Mouse (Mus musculus) erythroblast, embryonic 14.5 days (primary cell): ENCODE results near the gene Krt15. TPM values are rescaled to one million over a fixed set of nuclear protein-coding genes. Genes with fewer than 3 reads are reported as not detected.

Source experiments
- H3K27me3 ChIP-seq: 2 replicates; pipeline ENCODE4 v1.6.1; 2012; ENCODE audit warnings: inconsistent platforms; ENCODE audit not compliant: control insufficient read depth
- H3K36me3 ChIP-seq: 2 replicates; pipeline ENCODE4 v1.6.1; 2012; ENCODE audit warnings: mild to moderate bottlenecking, inconsistent platforms; ENCODE audit not compliant: control insufficient read depth
- H3K4me1 ChIP-seq: 2 replicates; pipeline ENCODE4 v1.6.1; 2012; ENCODE audit warnings: inconsistent platforms; ENCODE audit not compliant: control insufficient read depth
- H3K4me3 ChIP-seq: replicated peaks from 2 replicates; pipeline ENCODE3; 2012; ENCODE audit warnings: moderate library complexity, mild to moderate bottlenecking, inconsistent platforms
- H3K9me3 ChIP-seq: 2 replicates; pipeline ENCODE4 v1.6.1; 2012; ENCODE audit warnings: low read length, inconsistent platforms, mixed read lengths; ENCODE audit not compliant: control insufficient read depth
- GATA1 ChIP-seq: IDR thresholded peaks from 2 replicates; pipeline ENCODE4 v1.6.1; 2012; ENCODE audit warnings: low read length, inconsistent platforms, mixed read lengths
- TAL1 ChIP-seq: IDR thresholded peaks from 3 replicates; pipeline ENCODE4 v1.6.1; 2012; ENCODE audit warnings: low read length, inconsistent platforms, mixed read lengths
- polyA plus RNA-seq: library from polyadenylated mRNA; stranded (reverse); fragments of >175 nt; gene quantifications from 2 replicates; pipeline ENCODE4 v1.2.3, GENCODE M21; 2012

Krt15 gene
- polyA plus RNA-seq, 1 experiment, result 0.29 TPM

DNA sequence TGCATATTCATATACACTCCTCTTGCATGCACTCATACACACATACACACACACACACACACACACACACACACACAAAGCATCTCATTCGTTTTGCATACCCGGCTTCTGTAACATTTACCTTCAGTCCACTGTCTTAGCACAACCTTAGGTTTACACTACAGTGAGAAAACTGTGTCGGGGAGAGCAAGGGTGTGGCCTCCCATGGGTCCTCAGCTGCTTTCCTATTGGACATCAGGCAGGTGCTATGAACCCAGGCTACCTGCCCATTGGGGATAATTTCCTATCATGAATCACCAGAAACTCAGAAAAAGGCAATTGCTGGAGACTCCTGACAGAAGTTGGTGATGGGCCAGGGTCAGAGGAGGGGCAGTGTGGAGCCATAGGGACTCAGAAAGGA, 21.6 kb upstream of the Krt15 start:
- no peaks in the 10 kb centered on the region for H3K4me1 ChIP-seq
- H3K36me3 ChIP-seq, result no peaks in the 10 kb centered on the region
- TF ChIP-seq TAL1 (no peak), GATA1 (no peak)
- H3K9me3 ChIP-seq, result no peaks in the 10 kb centered on the region
- H3K4me3 ChIP-seq, result no peak overlapping the region
- H3K27me3 ChIP-seq, result no peaks in the 10 kb centered on the region

DNA sequence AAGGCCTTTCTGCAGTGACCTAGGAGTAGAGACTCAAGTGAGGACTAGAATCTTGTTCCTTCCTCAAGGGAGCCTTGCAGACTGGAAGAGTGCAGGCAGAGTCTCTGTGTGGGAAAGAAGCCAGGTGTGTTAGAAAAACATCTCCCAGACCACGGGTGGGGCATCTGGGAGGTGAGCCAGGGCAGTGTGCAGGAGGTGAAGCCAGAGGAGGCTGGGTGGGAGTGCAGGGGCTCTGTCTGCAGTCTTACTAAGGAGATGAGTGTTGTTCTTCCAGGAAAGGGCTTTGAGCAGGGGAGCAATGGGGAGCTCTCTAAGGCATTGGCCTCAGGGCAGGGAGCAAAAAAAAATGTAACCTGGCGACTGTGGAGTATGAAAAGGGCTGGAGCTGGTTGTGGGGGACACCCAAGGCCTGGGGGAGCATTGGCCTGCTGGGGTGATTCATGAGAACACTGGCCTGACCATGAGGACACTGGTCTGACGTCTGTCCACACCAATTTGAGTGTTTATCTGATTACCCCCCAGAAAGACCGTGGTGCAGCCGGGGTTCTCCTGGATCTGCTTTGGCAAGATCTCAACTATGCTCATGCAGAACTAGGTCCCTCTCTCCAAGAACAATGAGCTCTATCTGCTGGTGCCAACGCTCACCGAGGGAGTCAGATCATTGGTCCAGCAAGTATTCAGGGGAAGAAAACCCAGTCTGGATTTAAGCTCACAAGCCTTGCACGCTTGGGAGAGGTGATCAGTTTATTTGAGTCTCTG, 19.9 kb upstream of the Krt15 start:
- no peaks in the 10 kb centered on the region for H3K4me1 ChIP-seq
- no peaks in the 10 kb centered on the region for H3K36me3 ChIP-seq
- no peak overlapping the region for H3K4me3 ChIP-seq
- no peaks in the 10 kb centered on the region for H3K27me3 ChIP-seq
- no peaks in the 10 kb centered on the region for H3K9me3 ChIP-seq
- TF ChIP-seq GATA1 (no peak), TAL1 (no peak)

DNA sequence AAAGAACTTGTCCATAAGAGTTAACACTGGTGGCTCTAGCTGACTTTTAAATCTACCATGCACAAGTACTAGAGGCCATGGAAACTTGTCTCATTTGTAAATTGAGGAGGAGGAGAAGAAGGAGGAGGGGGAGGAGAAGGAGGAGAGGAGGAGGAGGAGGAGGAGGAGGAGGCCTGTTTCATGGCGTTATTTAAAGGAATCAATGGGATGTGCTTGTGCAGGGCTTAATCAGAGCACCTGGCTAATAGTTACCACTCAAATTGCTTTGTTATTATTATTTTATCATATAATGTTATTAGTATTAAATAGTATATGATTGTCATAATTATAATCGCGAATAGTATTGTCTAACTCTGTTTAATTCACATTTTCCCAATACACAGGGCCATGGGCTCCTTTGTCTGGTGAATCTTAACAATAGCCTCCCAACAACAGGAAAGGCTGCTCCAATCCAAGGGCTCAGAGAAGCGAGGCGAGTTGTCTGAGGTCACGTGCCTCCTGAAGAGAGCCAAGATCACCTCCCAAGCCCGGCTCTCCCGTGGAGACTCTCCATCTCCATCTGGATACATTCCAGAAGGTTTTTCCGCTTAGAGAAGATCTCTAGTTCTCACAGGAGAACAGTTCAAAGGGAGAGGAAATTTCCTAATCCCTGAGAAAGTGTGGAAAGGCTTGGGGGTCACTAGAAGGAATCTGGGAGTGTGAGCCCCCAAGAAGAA, 13.0 kb upstream of the Krt15 start, which contains the start of gene Krt19:
Gene Krt19 (minus strand): TSS at position 51 of the 716 bp plus-strand sequence.
- Histone ChIP-seq H3K27me3 (peaks cover 26% of the 10 kb centered on the region), H3K4me1 (no peaks in the 10 kb centered on the region), H3K36me3 (no peaks in the 10 kb centered on the region), H3K4me3 (no peak within 1 kb of the TSS), H3K9me3 (no peaks in the 10 kb centered on the region)
- no peak for TF ChIP-seq TAL1
- no peak for TF ChIP-seq GATA1

DNA sequence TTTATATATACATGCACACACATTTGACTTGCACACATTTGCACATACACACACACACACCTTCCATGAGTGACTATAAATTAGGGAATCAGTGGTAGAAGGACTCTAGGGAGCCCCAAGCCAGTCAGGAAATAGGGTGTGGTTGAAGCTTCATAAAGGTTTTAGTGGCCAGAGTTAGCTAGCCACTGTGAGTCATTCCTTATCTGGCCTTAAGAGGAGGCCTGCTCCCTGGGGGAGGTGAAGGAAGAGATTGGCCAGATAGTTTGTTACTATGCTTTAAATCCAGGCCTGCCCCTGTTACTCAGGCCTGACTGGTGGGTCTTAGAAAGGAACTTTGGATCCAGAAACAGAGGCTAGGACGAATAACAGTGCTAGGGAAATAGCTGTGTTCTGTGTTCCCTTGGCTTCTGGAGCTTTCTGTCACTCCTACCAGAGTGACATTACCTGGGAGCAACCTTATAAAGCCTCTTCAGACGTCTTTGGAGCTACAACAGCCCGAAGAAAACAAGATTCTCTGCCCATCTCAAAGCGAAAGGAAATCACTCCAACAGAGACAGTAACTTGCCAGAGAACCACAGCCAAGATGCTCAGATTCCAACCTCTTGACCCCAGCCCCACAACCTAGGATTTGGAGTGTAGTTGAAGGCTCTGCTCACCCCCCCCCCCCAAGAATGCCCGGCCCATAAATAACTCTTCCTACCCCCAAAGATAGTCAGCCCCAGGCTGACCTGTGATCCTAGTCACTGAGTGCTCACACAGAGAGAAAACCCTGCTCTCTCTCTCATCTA, 12.0 kb upstream of the Krt15 start:
- Histone ChIP-seq H3K4me3 (no peak overlapping the region), H3K27me3 (peaks cover 26% of the 10 kb centered on the region), H3K36me3 (no peaks in the 10 kb centered on the region), H3K4me1 (no peaks in the 10 kb centered on the region), H3K9me3 (no peaks in the 10 kb centered on the region)
- TF ChIP-seq TAL1, result no peak
- no peak for TF ChIP-seq GATA1

DNA sequence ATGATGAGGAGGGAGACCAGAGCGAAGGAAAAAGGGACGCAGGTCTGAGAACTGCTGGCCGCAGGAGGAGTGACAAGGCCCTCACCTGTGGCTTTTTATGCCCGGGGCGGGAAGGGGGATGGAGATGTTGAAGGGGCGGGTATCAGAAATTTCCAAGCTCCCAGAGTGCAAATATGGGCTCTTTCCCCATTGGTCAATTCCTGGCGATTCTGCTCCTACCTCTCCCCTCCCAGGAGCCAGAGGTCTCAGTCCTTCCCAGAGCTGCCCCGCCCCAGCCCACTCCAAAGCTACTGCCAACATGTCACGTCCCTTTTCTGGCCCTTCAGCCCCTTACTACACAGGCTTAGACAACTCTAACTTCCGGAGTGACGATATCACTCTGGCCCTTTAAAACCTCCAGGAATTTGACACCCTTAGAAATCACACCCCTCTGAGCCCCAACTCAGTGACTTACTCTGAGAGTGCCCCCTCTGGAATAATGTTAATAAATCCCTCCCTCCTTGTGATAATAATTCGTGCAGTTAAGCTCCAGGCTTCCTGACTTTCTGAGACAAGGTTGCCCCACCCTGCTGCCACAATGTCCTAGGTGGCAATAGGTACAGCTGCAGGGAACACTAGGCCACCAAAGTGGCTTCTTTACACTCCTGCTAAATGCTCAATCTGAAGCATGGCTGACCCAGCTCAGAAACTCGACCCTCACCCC, 10.3 kb upstream of the Krt15 start:
- Histone ChIP-seq H3K36me3 (no peaks in the 10 kb centered on the region), H3K4me1 (no peaks in the 10 kb centered on the region), H3K4me3 (no peak overlapping the region), H3K9me3 (no peaks in the 10 kb centered on the region), H3K27me3 (peaks cover 26% of the 10 kb centered on the region)
- TF ChIP-seq TAL1 (no peak), GATA1 (no peak)

DNA sequence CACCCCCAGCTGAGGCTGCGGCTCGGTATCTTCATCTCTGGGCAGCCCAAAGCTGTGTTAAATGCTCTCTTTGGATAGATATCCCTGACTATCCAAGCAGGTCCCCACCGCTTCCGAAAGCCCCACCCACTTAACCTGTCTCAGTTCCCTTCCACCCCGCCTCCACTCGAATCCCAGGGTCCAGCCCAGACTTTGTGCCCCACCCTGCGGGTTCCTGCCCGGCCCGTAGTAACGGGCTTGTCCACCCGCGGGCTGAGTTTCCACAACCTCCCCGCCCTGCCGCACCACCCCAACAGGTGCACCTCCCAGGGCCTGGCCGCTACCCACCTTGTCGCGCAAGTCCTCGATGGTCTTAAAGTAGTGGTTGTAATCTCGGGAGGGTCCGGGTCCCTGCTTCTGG, 9.4 kb upstream of the Krt15 start:
- TF ChIP-seq GATA1 (no peak), TAL1 (no peak)
- H3K36me3 ChIP-seq, result no peaks in the 10 kb centered on the region
- peaks cover 26% of the 10 kb centered on the region for H3K27me3 ChIP-seq
- H3K4me1 ChIP-seq, result no peaks in the 10 kb centered on the region
- H3K9me3 ChIP-seq, result no peaks in the 10 kb centered on the region
- H3K4me3 ChIP-seq, result no peak overlapping the region

DNA sequence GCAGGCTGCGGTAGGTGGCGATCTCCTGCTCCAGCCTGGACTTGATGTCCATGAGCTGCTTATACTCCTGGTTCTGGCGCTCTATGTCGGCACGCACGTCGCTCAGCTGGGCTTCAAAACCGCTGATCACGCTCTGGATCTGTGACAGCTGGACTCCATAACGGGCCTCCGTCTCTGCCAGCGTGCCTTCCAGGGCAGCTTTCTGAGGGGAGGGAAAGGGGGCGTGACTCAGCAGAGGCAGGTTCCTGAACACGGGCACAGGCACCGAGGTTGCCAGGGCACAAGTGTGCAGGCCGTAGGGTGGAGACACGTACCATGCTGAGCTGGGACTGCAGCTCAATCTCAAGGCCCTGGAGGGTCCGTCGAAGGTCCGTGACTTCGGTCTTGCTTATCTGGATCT, 5.2 kb upstream of the Krt15 start:
- Histone ChIP-seq H3K4me1 (no peaks in the 10 kb centered on the region), H3K4me3 (no peak overlapping the region), H3K36me3 (no peaks in the 10 kb centered on the region), H3K27me3 (peaks cover 17% of the 10 kb centered on the region), H3K9me3 (no peaks in the 10 kb centered on the region)
- TF ChIP-seq TAL1 (no peak), GATA1 (no peak)

DNA sequence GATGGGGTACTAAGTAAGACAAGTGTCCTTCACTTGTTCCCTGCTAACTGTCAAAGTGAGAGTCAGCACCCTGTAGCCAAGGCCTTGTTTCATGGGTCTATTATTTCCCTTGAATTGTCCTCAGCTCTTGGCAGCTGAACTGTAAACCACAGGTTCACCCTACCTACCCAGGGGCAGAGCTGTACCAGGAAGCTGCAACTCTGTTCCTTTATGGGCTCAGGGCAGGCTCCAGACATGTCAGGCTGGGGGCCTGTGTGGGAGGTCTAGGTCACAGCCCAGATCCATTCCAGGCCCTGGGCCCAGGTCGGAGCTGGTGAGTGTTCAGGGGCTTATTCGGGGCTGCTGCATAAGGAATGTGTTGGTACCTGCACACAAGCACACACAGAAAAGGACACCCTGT, 3.7 kb upstream of the Krt15 start:
- Histone ChIP-seq H3K4me1 (peaks cover under 1% of the 10 kb centered on the region; the same call in 1 of the 2 replicates), H3K36me3 (no peaks in the 10 kb centered on the region), H3K4me3 (no peak overlapping the region), H3K27me3 (peaks cover 3% of the 10 kb centered on the region), H3K9me3 (no peaks in the 10 kb centered on the region)
- no peak for TF ChIP-seq TAL1

DNA sequence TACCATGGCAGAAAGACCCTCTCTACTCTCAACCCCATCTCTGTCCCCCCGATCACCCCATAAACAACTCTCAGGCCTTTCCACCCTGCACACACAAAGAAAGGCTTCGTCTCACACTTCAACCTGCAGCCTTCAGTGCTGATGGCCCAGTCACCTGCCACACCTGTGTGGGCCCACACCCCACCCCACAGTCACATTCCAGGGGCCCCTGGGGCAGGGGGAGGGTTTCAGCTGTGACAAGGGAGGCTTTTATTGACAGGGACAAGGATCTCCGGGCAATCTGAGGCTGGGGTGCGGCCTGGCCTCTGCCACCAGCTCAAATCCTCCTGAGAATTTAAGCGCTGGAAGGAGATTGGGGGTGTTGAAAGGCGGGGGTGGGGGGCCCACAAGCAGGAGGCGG, 3.1 kb upstream of the Krt15 start:
- no peaks in the 10 kb centered on the region for H3K36me3 ChIP-seq
- no peak overlapping the region for H3K4me3 ChIP-seq
- no peaks in the 10 kb centered on the region; the same call in 1 of the 2 replicates for H3K27me3 ChIP-seq
- TF ChIP-seq GATA1, result no peak
- TF ChIP-seq TAL1, result no peak
- H3K9me3 ChIP-seq, result no peaks in the 10 kb centered on the region
- H3K4me1 ChIP-seq, result peaks cover 6% of the 10 kb centered on the region
